Mouse (Mus musculus) erythroid progenitor cell, adult 5-6 weeks (primary cell): Measurements from ENCODE around the gene Igf2bp3. TPM values are rescaled to one million over a fixed set of nuclear protein-coding genes. Genes with fewer than 3 reads are reported as not detected.

Source experiments
- ATAC-seq: replicated peaks from 2 replicates; pipeline ENCODE4 v1.8.0; 2016; ENCODE audit warnings: moderate number of reproducible peaks, mild to moderate bottlenecking, moderate TSS enrichment, inconsistent platforms; ENCODE audit not compliant: poor library complexity, low FRiP score, severe bottlenecking
- total RNA-seq, 2 experiments: library from RNA; stranded (forward) in 1 of 2; stranded (reverse) in 1 of 2; fragments of 150-400 nt in 1 of 2; fragments of 186-747, 209-891 nt in 1 of 2; gene quantifications; 2 replicates each; pipeline versions ENCODE4 v1.2.3 to v1.2.4; 2015 to 2017; ENCODE audit warnings: low replicate concordance in 2 of 2

The Igf2bp3 gene
- total RNA-seq, 2 experiments from 2014 or later: not detected

DNA sequence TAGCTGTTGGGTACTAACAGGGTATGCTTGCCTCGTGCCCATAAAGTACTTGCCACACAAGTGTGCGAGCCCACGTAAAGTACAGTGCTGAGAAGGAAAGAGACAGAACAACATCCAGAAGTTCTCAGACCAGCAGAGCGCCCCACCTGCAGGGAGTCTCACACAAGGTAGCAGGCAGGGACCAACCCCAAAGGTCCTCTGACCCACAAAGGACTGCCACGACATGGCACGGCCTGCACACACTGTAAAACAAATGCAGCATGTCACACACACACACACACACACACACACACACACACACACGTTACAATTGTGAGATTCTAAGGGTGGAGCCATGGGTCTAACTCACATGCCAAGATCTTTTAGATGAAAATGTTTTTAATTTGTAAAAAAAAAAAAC lies 66.4 kb downstream of the Igf2bp3 start:
- ATAC-seq: no peak

DNA sequence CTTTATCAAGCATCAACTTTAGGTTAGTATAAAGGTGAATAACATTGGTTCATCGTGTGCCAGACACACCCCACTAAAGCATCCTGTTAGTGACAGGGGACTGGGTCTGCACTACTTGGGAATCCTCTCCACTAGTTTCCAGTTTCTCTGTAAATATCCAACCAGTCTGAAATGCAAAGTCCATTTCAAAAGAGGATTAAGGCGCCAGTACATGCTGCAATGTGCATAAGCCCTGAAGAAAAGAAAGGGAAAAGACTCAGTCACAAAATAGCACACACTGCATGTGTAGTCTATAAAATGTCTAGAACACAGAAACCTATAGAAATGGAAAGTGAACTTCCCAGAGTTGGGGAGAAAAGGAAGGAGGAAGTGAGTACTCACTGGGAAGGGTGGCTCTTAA lies 68.3 kb downstream of the Igf2bp3 start:
- no peak for ATAC-seq

DNA sequence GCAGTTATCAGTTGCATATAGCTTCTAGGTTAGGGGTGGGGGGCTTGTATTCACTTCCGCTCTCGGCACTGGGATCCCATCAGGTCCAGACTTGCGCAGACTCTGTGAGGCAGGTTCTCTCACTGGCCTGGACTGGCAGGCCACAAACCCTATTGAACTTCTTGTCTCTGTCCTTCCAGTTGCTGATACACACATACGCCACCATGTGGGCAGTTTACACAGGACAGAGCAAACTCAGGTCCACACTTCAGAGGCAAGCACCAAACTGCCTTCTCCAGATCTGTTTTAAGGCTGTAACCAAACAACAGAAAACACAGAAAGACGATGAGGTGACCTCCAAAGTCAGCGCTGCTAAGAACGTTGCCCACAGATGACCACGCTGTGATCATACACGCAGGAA lies 72.3 kb downstream of the Igf2bp3 start:
- no peak for ATAC-seq

DNA sequence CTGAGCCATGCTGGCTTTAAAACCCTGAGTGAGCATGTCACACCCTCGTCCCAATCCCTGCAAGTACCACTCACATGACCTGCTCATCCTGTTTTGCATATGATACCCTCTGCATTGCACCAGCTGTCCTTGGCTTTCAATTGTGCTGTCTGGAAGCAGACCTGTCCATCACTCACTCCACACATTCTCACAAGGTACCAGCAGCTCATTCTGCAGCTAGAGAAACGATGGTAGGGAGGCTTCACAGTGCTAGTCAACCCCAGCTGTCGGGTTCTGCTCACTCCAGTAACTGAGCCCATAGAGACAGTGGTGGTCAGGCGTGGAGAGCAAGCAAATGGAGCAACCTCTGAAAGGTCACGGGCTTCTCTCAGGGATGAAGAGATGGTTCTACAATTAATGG lies 73.6 kb downstream of the Igf2bp3 start:
- no peak for ATAC-seq

DNA sequence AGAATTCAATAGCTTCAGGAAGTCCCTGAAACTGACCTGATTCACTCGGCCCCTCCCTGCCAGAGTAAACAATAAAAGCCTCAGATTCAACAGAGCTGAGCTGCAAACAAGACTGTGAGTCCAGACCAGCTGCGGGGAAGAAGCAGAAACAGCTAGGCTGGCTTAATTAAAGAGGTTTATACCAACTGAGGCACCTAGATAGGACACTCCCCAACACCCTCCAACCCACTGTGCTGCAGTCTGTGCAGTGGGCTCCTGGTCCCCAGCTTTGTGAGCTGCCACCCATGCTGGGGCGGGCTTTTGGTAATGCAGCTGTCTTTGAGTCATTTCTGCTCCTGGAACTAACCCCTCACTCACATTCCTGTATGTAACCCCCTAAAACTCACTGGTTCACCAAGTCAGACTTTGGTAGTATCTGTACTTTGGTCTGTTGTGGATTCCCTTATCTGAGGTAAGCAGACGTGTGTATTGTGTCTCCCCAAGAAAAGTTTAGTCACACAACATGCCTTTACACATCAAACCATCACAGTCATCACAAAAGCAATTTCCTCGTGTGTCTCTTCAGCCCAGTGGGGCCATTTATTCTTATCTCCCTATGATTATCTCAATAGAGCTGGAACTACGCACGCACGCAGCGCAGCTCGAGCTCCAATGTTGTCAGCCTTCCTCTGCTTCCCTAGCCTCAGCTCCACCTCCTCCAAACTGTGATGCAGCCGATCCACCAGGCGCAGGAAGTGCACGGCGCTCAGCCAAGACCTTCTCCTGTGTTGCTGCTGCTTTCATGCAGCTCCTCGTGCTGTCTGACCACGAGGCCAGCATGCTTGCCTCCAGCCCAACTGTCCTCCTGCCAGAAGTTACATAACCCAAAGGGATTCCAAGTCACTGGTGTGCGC lies 76.4 kb downstream of the Igf2bp3 start:
- no peak for ATAC-seq

DNA sequence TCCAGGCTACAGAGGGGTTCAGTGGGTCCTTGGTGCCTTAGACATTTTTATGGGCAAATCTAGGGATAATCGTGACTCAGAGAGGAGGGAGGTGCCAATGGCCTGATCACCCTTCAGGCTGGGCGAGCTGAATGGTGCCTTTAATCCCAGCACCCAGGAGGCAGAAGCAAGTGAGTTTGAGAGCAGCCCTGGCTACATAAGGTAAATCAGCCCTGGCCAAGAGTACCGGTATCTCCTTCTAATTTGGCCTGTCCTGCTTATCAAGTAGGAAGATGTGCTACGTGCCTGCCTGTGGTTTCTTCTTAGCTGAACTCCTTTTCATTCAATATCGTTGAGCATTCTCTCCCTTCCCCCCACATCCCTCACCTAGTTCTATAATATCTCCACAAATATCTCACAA lies 78.0 kb downstream of the Igf2bp3 start:
- ATAC-seq: no peak

DNA sequence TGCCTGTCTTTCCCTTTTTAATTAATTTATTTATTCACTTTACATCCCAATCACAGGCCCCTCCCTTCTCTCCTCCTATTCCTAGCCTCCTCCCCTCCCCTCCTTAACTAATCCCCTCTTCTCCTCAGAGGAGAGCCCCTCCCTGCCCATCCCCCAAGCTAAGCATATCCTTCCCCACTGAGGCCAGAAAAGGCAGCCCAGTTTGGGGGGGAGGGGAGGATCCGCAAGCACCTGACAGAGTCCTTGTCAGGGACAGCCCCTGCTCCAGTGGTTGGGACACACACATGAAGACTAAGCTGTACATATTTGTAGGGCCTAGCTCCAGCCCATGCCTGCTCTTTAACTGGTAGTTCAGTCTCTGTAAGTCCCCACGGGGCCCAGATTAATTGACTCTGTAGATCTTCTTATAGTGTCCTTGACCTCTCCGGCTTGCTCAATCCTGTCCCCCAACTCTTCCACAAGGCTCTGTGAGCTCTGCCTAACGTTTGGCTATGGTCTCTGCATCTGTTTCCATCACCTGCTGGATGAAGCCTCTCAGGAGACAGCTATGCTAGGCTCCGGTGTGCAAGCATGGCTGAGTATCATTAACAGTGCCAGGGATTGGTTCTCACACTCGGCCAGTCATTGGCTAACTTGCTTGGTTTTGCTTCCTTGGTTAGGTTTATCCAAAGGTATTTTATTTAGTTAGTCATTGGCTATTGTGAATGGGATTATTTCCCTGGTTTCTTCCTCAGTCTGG lies 82.2 kb downstream of the Igf2bp3 start:
- no peak for ATAC-seq

DNA sequence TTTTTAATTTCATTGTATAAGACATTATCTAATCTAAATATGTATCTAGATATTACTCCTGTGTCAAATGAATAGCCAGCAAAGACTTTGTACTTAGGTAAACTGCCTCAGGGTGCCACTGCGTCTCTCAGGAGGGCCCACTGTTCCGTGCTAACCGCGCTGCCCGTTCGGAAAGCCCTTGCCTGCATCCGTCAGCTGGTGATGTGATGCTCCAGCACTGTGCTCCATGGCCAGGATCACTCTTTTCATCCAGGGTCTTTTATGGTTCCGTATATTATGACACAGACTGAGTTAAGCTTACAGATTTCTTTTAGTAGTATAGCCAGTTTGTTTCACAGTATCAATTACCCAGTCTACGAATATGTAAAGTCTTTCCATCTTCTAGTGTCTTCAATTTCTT lies 82.9 kb downstream of the Igf2bp3 start:
- no peak for ATAC-seq

DNA sequence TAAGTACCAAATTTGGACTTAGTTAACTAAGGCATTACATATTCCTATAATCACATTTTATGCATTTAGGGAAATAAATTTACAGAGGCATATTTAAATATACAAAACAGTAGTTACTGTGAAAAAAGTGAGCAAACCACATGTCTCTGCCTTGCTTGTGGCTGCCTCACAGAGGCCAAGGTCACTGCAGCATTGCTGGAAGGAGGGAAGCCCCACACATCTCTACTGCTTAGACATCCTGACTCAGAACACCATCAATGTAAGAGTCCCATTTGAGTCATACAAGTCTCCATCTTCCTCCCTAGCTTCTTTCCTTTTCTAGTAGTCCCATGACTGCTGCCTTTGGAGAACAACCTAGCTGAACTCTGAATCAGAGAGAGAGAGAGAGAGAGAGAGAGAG lies 84.4 kb downstream of the Igf2bp3 start:
- ATAC-seq: no peak

DNA sequence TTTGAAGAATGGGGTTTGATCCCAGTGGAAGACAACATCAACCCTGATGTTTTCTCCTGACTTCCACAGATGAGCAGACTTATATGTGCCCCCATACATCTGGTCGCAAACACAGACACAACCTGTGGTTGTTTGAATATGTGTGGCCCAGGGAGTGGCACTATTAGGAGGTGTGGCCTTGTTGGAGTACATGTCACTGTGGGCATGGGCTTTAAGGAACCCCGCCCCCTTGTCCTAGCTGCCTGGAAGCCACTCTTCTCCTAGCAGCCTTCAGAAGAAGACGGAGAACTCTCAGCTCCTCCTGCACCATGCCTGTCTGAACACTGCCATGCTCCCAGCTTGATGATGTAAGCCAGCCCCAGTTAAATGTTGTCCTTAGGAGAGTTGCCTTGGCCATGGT lies 94.4 kb downstream of the Igf2bp3 start:
- ATAC-seq: no peak

DNA sequence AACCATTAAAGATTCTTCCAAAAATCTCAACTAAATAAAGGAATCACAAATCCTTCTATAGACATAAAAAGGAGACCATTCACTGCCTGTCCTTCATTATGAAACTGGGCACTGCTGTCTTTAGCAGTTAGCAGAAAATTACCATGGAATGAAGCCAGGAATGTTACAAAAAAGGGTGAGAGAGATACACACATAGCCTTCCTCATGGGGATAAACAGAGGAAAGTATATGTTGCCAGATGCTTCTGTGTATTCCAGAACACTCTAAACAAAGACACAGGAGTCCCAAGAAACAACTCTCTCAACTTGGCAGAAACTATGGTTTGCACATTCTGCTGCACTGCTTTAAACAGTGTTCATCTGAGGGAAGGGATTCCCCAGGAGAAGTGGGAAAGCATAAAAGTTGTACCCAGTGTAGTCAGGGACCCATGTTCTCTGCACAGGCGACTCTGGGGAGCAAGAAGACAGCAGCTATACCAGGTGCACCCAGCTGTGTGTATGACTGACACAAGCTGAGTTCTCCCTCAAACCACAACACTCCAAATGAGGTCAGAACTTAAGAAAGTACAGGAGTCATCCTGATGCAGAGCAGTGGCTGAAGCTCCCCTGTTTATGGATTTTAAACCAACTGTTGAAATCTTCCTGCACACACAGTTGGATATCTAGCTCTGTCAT lies 95.2 kb downstream of the Igf2bp3 start:
- no peak for ATAC-seq

DNA sequence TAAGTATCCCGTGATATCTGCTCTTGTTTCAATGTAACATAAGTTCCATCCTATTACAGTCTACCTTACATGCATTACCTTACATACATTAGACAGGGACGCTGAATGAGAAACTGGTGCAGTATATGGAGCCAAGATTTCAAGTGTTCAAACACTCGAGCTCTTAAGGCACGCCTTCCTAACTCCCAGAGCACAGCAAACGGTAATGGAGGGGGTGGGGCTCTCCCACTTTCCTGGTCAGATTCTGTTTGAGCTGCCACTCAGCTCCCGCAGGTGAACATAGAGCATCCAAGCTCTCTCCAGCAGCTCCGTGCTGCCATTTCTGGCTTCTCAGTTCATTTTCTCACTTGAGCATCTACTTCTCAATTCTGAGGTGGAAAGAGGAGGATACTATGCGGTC lies 96.3 kb downstream of the Igf2bp3 start:
- no peak for ATAC-seq

DNA sequence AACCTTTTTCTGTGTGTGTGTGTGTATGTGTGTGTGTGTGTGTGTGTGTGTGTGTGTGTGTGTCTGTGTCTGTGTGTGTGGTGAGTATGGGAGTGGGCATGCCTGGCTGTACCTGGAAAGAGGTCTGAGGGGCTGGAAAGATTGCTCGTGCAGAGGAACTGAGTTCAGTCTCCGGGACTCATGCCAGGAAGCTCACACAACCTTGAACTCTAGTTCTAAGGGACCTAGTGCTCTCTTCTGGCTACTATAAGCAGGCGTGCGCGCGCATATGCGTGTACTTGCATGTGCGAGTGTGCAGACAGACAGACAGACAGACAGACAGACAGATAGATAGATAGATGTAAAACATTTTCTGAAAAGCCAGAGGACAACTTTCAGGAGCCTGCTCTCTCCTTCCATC lies 98.5 kb downstream of the Igf2bp3 start:
- no peak for ATAC-seq

DNA sequence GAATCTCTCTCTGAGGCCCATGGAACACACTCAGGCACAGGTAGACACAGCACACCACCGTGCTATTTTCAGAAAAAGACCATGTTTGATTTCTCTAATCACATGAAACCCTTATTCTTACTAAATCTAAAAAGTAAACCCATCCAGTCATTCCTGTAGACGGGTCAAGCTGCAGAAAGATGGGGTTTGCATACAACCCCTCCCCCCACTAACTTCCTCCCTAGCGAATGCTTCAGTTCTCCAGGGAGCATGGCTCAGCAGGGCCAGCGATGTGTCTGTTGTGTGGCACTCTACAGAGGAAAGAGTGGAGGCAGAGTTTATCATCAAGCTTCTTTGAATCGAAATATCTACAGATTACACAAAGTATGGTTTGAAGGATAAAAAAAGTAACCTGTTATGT lies 99.2 kb downstream of the Igf2bp3 start:
- no peak for ATAC-seq

DNA sequence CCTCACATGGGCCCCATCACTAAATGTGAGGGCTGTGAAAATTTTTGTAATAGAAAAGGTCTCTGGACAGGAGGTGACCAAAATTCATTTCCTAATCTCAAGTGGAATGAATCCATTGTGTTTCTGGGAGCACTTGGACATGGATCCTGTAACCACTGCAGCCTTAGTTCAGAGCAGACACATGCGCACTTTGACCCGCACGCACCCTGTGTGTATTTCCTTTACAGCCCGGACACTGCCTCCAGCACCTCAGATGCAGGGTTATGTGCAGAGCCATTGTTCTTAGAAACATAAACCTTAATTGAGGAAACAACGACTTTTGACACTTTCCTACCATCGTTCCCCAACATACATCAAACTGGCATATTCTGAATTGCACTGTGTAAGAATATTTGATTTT lies 100.3 kb downstream of the Igf2bp3 start:
- ATAC-seq: no peak

DNA sequence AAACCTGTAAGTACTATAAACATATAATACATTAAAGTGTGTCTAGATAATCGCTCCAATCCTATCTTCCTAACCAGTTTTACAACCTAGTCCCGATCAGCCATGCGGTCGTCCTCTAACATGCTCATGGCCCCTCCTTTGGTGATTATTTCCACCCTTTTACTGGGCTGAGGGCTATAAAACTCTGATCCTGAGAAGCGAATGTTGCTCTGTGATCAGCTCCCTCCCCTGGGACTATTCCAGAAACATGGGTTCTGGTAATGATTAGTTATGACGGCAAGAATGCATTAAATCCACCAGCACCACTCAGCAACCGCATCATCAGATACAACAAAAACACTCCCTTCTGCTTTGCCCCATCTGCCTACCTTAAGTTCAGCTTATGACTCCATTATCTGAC lies 100.9 kb downstream of the Igf2bp3 start:
- ATAC-seq: no peak

DNA sequence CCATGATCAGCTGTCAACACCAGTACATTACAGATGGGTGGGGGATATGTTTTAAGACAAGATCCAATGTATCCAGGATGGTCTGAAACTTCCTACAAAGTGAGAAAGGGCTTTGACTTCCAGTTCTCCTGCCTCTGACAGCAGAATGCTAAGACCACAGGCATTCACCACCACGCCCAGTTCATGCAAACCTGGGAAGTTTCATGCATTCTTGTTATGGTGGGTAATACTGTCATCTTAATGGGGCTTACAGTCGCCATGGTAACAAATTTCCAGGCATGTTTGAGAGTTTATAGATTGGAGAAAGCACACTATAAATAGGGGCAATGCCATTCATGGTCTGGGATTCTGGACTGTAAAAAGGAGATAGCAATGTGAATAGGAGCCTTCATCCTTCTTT lies 105.6 kb downstream of the Igf2bp3 start:
- ATAC-seq: no peak

DNA sequence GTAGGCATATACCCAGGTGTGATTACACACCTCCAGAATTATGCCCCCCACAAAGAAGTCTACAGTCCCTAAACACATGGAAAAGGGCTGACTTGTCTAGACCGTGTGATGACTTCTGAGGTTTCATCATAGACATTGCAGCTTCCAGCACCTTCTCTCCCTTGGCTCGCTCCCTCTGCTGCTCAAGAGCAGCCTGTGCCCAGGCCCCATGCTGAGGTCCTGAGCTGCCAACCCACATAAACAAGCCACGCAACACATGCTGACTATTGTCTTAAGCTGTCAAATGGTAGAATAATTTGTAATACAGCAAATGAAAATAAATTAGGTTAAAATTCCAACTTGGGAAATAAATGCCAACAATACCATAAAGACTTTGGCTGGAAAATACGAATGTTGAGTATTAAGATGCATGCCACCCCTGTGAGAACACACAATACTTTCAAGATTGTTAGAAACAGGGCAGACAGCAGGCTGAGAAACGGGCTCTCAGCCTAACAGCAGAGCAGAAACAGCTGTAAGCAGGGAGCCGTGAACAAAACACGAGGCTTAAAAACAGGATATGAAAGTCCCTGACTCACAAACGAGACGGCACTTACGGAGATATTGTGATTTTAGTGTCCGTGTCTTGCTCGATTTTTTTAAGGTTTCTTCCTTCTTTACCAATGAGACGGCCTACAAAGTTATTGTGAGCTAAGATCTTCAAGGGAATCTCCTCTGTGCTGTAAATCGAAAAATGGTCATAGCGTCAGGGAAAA lies 107.8 kb downstream of the Igf2bp3 start:
- no peak for ATAC-seq

DNA sequence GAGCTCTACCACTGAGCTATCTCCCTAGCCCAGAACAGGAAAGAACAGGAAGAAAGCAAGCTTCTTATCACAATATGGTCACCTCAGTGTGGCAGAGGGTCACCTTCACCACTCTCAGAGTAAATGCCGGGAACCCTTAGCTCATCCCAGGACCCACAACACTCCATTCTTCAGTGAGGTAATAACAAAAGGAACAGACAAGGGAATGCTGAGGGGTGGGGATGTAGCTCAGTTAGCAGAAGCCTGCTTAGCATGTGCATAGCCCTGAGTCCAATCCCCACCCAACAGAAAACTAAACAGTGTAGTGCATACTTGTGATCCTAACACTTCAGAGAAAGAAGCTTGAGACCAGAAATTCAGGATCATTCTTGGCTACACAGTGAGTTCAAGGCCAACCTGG lies 115.7 kb downstream of the Igf2bp3 start:
- no peak for ATAC-seq

DNA sequence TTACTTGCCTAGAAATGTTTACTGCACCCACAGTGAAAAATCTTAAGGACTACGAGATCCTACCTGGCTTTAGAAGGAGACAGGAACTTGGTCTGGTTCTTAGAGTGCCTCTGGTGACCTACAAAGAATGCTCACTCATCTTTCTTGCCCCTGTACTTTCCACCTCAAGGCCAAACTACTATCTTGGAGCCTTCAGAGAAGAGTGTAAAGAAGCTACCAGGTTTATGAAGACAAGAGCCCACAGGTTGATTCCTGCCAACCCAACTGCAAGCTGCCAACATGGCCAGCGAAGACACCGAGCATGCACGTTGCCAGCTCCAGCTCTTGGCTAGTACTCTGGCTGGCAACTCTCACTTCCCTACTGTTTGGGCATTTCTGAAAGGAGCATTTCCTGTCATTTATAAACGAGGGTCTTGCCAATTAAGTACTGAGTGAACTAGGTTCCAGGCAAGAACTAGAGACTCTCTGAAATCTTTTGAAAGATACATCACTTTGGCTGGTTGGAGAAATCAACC lies 117.1 kb downstream of the Igf2bp3 start:
- ATAC-seq: no peak
